Mouse (Mus musculus): ENCODE results near the gene Fam136a. TPM values are rescaled to one million over a fixed set of nuclear protein-coding genes. Genes with fewer than 3 reads are reported as not detected.
"Not testable (repeated sequence)": the region's sequence is repeated elsewhere in the genome, so short reads cannot be mapped to it uniquely, and the experiment has no call there.

Fam136a gene
- polyA plus RNA-seq, 1 experiment, result 32.0 TPM

DNA sequence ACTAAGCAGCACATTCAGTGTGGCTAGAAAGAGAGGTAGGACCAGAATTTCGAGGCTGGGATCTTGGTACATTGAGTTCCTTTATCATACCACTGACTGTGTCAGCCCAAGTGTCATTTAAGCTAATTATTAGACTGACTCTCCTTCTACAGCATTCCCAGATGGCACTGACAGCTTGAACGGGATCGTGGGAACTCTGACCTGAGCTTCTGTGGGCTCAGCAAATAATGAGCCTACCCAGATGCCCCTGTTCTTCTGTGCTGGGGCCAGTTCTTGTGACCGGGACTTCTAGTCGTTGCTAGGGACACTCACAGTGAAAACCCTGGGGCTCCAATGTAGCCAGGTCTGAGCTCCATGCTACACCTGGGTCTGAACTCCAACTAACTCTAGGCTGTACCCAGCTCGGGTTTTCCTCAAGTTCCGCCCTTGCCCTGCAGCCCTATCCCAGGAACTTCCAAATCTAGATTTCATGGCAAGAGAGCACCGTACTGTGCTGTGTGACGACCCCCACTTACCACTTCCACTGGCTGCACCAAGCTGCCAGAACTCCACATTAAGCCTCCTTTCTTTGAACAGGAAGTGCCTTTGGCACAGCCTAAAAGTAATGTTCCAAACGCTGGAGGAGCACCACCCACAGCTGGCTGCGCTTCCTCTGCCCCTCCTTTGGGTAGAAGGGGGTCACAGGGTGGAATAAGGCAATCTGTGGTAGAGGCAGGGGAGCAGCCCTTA, 30.2 kb upstream of the Fam136a start:
- no peaks in the 10 kb centered on the region for H3K79me3 ChIP-seq (ENCODE audit: low read depth)
- H3K4me3 ChIP-seq (ENCODE audit: insufficient read depth, poor library complexity, severe bottlenecking), result no peak overlapping the region
- H3ac ChIP-seq (ENCODE audit: control insufficient read depth, insufficient read length, low read depth), result no peak overlapping the region
- TF ChIP-seq FOSL1 (IDR thresholded peaks at IDR 0.05; ENCODE audit: insufficient read depth, low read length, poor library complexity, severe bottlenecking) (no peak), MYOG (IDR thresholded peaks at IDR 0.05; ENCODE audit: control insufficient read depth, extremely low read depth, insufficient read length) (no peak), MAX (IDR thresholded peaks at IDR 0.05) (no peak), CTCF (IDR thresholded peaks at IDR 0.05; ENCODE audit: control insufficient read depth, insufficient read depth, insufficient read length) (no peak), CEBPB (IDR thresholded peaks at IDR 0.05; ENCODE audit: low read depth) (no peak), USF1 (IDR thresholded peaks at IDR 0.05; ENCODE audit: low read depth) (no peak), MYOD1 (IDR thresholded peaks at IDR 0.05; ENCODE audit: control insufficient read depth, insufficient read length, low read depth) (no peak)
- H3K79me2 ChIP-seq (ENCODE audit: control insufficient read depth, insufficient read depth), result no peaks in the 10 kb centered on the region
- H3K36me3 ChIP-seq (ENCODE audit: control insufficient read depth, insufficient read depth), result no peaks in the 10 kb centered on the region
- no peaks in the 10 kb centered on the region for H3K27me3 ChIP-seq (ENCODE audit: control insufficient read depth, insufficient read depth, insufficient read length)

DNA sequence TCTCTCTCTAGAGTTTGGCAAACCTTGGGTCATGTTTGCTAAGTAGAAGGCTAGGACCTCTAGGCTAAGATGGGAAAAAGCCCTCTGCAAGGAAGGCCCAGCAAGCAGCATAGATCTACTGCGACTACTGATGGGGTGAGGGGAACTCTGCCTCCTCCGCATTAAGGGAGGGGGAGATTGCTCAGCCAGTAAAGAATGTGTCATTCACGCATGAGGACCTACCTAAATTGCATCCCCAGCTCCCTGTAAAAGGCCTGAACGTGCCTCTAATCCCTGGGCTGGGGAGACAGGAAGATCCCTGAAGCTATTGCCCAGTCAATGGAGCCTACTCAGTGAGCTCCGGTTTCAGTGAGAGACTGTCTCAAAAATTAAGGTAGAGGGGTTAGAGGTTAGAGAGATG, 29.6 kb upstream of the Fam136a start:
- Histone ChIP-seq H3K4me3 (ENCODE audit: insufficient read depth, poor library complexity, severe bottlenecking) (no peak overlapping the region), H3ac (ENCODE audit: control insufficient read depth, insufficient read length, low read depth) (no peak overlapping the region), H3K36me3 (ENCODE audit: control insufficient read depth, insufficient read depth) (no peaks in the 10 kb centered on the region), H3K79me2 (ENCODE audit: control insufficient read depth, insufficient read depth) (no peaks in the 10 kb centered on the region), H3K79me3 (ENCODE audit: low read depth) (no peaks in the 10 kb centered on the region), H3K27me3 (ENCODE audit: control insufficient read depth, insufficient read depth, insufficient read length) (no peaks in the 10 kb centered on the region)
- TF ChIP-seq CEBPB (IDR thresholded peaks at IDR 0.05; ENCODE audit: low read depth) (no peak), MYOG (IDR thresholded peaks at IDR 0.05; ENCODE audit: control insufficient read depth, extremely low read depth, insufficient read length) (no peak), MAX (IDR thresholded peaks at IDR 0.05) (no peak), FOSL1 (IDR thresholded peaks at IDR 0.05; ENCODE audit: insufficient read depth, low read length, poor library complexity, severe bottlenecking) (no peak), CTCF (IDR thresholded peaks at IDR 0.05; ENCODE audit: control insufficient read depth, insufficient read depth, insufficient read length) (no peak), MYOD1 (IDR thresholded peaks at IDR 0.05; ENCODE audit: control insufficient read depth, insufficient read length, low read depth) (no peak), USF1 (IDR thresholded peaks at IDR 0.05; ENCODE audit: low read depth) (no peak)

DNA sequence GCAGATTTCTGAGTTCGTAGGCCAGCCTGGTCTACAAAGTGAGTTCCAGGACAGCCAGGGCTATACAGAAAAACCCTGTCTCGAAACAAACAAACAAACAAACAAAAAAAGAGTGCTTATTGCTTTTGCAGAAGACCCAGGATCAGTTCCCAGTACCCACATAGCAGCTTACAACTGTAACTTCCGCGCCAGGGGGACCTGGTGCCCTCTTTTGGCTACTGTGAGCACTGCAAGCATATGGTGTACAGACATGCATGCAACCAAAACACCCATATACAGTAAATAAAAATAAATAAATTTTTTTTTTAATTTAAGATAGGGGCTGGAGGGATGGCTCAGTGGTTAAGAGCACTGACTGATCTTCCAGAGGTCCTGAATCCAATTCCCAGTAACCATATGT, 29.1 kb upstream of the Fam136a start:
- H3K79me3 ChIP-seq (ENCODE audit: low read depth); H3K79me2 ChIP-seq (ENCODE audit: control insufficient read depth, insufficient read depth); H3K4me3 ChIP-seq (ENCODE audit: insufficient read depth, poor library complexity, severe bottlenecking); H3K27me3 ChIP-seq (ENCODE audit: control insufficient read depth, insufficient read depth, insufficient read length); H3K36me3 ChIP-seq (ENCODE audit: control insufficient read depth, insufficient read depth); H3ac ChIP-seq (ENCODE audit: control insufficient read depth, insufficient read length, low read depth): not testable (repeated sequence)

DNA sequence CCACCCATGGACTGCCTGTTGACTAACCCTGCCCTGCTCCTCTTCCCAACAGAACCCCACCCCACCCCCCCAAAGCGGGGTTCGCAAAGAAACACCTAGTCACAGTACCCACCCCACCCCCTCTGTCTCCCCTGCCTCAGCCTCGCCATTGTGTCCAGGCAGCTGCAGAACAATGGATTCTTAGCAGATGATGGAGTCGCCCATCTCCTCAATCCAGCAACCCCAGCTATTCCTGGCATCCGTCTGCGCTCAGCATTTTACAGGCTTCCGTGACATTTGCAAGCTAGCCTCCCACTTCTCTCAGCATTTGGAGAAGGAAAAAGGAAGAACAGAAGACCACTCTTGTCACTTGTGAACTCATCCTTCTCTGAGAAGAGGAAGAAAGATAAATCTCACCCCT, 21.8 kb upstream of the Fam136a start:
- Histone ChIP-seq H3K4me3 (ENCODE audit: insufficient read depth, poor library complexity, severe bottlenecking) (no peak overlapping the region), H3K36me3 (ENCODE audit: control insufficient read depth, insufficient read depth) (no peaks in the 10 kb centered on the region), H3K79me2 (ENCODE audit: control insufficient read depth, insufficient read depth) (no peaks in the 10 kb centered on the region), H3K79me3 (ENCODE audit: low read depth) (no peaks in the 10 kb centered on the region), H3ac (ENCODE audit: control insufficient read depth, insufficient read length, low read depth) (no peak overlapping the region), H3K27me3 (ENCODE audit: control insufficient read depth, insufficient read depth, insufficient read length) (peaks cover 8% of the 10 kb centered on the region)
- no peak for TF ChIP-seq CTCF (IDR thresholded peaks at IDR 0.05; ENCODE audit: control insufficient read depth, insufficient read depth, insufficient read length)
- no peak for TF ChIP-seq MYOG (IDR thresholded peaks at IDR 0.05; ENCODE audit: control insufficient read depth, extremely low read depth, insufficient read length)
- no peak for TF ChIP-seq MYOD1 (IDR thresholded peaks at IDR 0.05; ENCODE audit: control insufficient read depth, insufficient read length, low read depth)
- no peak for TF ChIP-seq MAX (IDR thresholded peaks at IDR 0.05)
- no peak for TF ChIP-seq FOSL1 (IDR thresholded peaks at IDR 0.05; ENCODE audit: insufficient read depth, low read length, poor library complexity, severe bottlenecking)
- TF ChIP-seq USF1 (IDR thresholded peaks at IDR 0.05; ENCODE audit: low read depth), result no peak
- TF ChIP-seq CEBPB (IDR thresholded peaks at IDR 0.05; ENCODE audit: low read depth), result no peak

DNA sequence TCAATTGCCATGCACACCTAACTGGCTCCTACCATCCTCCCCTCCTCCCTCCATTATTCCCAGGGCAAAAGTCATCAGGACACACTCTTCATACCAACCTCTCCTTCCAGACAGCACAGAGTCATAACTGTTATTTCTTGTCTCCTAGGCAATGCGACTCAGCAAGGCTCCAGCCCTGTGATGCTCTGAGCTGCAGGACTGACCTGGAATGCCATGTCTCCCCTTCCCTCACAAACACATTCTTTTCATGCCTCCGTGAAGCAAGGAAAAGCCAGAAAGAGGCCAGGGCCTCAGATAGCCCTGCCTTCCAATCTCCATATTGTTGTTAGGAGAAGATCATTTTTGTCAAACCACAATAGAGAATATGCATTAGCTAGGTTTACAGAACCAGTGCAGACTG, 19.4 kb upstream of the Fam136a start:
- no peaks in the 10 kb centered on the region for H3K79me3 ChIP-seq (ENCODE audit: low read depth)
- H3K79me2 ChIP-seq (ENCODE audit: control insufficient read depth, insufficient read depth), result no peaks in the 10 kb centered on the region
- no peak overlapping the region for H3ac ChIP-seq (ENCODE audit: control insufficient read depth, insufficient read length, low read depth)
- H3K27me3 ChIP-seq (ENCODE audit: control insufficient read depth, insufficient read depth, insufficient read length), result peaks cover 8% of the 10 kb centered on the region
- no peaks in the 10 kb centered on the region for H3K36me3 ChIP-seq (ENCODE audit: control insufficient read depth, insufficient read depth)
- H3K4me3 ChIP-seq (ENCODE audit: insufficient read depth, poor library complexity, severe bottlenecking), result no peak overlapping the region
- TF ChIP-seq MAX (IDR thresholded peaks at IDR 0.05), result no peak
- TF ChIP-seq MYOG (IDR thresholded peaks at IDR 0.05; ENCODE audit: control insufficient read depth, extremely low read depth, insufficient read length), result no peak
- no peak for TF ChIP-seq USF1 (IDR thresholded peaks at IDR 0.05; ENCODE audit: low read depth)
- no peak for TF ChIP-seq CTCF (IDR thresholded peaks at IDR 0.05; ENCODE audit: control insufficient read depth, insufficient read depth, insufficient read length)
- TF ChIP-seq FOSL1 (IDR thresholded peaks at IDR 0.05; ENCODE audit: insufficient read depth, low read length, poor library complexity, severe bottlenecking), result no peak
- no peak for TF ChIP-seq MYOD1 (IDR thresholded peaks at IDR 0.05; ENCODE audit: control insufficient read depth, insufficient read length, low read depth)
- TF ChIP-seq CEBPB (IDR thresholded peaks at IDR 0.05; ENCODE audit: low read depth), result no peak

DNA sequence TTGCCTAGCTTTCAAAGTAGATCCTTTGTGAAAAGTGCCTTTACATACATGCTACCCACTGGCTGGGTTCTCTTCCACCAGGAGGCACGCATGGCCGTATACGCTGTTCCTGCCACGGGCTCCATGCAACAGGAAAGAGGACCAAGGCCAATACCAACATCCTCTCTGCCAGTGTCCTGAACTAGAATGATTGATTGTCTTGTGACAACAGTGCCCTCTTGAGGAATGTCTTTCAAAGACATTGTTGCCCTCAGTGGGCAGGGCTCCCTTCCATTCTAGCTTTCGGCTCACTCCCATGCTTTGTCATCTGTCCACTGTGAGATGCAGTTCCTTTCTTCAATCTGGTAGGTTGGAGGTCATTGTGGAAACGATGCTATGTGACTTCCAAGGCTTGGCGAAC, 16.2 kb upstream of the Fam136a start:
- Histone ChIP-seq H3K4me3 (ENCODE audit: insufficient read depth, poor library complexity, severe bottlenecking) (no peak overlapping the region), H3K79me2 (ENCODE audit: control insufficient read depth, insufficient read depth) (no peaks in the 10 kb centered on the region), H3K27me3 (ENCODE audit: control insufficient read depth, insufficient read depth, insufficient read length) (peaks cover 13% of the 10 kb centered on the region), H3ac (ENCODE audit: control insufficient read depth, insufficient read length, low read depth) (no peak overlapping the region), H3K79me3 (ENCODE audit: low read depth) (no peaks in the 10 kb centered on the region), H3K36me3 (ENCODE audit: control insufficient read depth, insufficient read depth) (no peaks in the 10 kb centered on the region)
- TF ChIP-seq CTCF (IDR thresholded peaks at IDR 0.05; ENCODE audit: control insufficient read depth, insufficient read depth, insufficient read length), result no peak
- no peak for TF ChIP-seq MAX (IDR thresholded peaks at IDR 0.05)
- TF ChIP-seq MYOG (IDR thresholded peaks at IDR 0.05; ENCODE audit: control insufficient read depth, extremely low read depth, insufficient read length), result no peak
- TF ChIP-seq FOSL1 (IDR thresholded peaks at IDR 0.05; ENCODE audit: insufficient read depth, low read length, poor library complexity, severe bottlenecking), result no peak
- TF ChIP-seq MYOD1 (IDR thresholded peaks at IDR 0.05; ENCODE audit: control insufficient read depth, insufficient read length, low read depth), result no peak
- TF ChIP-seq CEBPB (IDR thresholded peaks at IDR 0.05; ENCODE audit: low read depth), result no peak
- no peak for TF ChIP-seq USF1 (IDR thresholded peaks at IDR 0.05; ENCODE audit: low read depth)
